Mouse (Mus musculus): ENCODE results near the gene Prdm1.

DNA sequence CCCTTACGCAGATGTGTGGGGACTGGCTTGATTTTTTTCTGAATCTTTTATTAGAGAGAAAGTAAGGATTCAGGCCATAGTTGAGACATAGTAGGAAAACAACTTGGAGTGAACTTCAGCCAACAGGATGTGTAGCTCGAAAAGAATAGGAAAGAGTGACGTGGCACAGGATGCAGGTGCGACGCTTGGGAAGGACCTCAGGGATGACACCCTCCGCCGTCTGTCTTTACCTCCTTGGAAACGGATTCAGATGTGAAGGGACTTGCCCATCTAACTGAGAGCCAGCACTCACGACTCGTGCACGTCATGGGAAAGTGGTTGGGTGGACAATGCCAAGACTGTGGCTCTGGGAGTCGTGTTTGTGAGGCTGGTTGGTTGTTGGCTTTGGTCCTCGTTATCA is 25.4 kb downstream of the Prdm1 start:
- TF ChIP-seq CTCF (IDR thresholded peaks at IDR 0.05; ENCODE audit: low read depth): no peak
- TF ChIP-seq EP300 (IDR thresholded peaks at IDR 0.05; ENCODE audit: low read depth): no peak

Data from liver, postnatal 0 days (tissue).